Mouse (Mus musculus): ENCODE data around the gene Pla2g4e. TPM values are rescaled to one million over a fixed set of nuclear protein-coding genes. Genes with fewer than 3 reads are reported as not detected.
A peak's percentile ranks its signal among the peaks of the same experiment; 100 is the strongest.

Pla2g4e gene
- total and polyA plus RNA-seq, 2 experiments from 2014 or later: 1.6 to 2.9 TPM

- peaks cover 3% of the 10 kb centered on the region; the same call in 1 of the 2 replicates for H3K4me1 ChIP-seq (ENCODE audit: control insufficient read depth, insufficient read depth)
- 0 out of 2 replicates have a peak, but pooled peaks cover 8% of the 10 kb centered on the region for H3K27me3 ChIP-seq (ENCODE audit: control insufficient read depth, insufficient read depth, low read length)
- peak overlapping the region; percentile 30; the same call in 1 of the 2 replicates for H3K4me2 ChIP-seq (ENCODE audit: low read depth, low read length)
- no peak overlapping the region for H3K27ac ChIP-seq (ENCODE audit: low read depth)
- no peak overlapping the region for H3K9ac ChIP-seq (replicated peaks; ENCODE audit: low read depth, low read length)
- ATAC-seq (ENCODE audit: insufficient read depth, low read depth) (0 out of 2 replicates have a peak, but pooled peaks have one; percentile 39), DNase-seq (ENCODE audit: low spot score) (no peak)
- 3% methylated on average over 9 of the region's 9 CpGs for WGBS
- no peaks in the 10 kb centered on the region for H3K9me3 ChIP-seq (replicated peaks; ENCODE audit: control insufficient read depth, low read length)
- TF ChIP-seq EP300 (IDR thresholded peaks at IDR 0.05; ENCODE audit: low read depth) (no peak), CTCF (IDR thresholded peaks at IDR 0.05; ENCODE audit: low read depth) (peak; percentile 36)
- H3K4me3 ChIP-seq (ENCODE audit: low read depth, low read length): no peak overlapping the region
- no peaks in the 10 kb centered on the region for H3K36me3 ChIP-seq (replicated peaks; ENCODE audit: control insufficient read depth, insufficient read depth, low read length)
These were observed 23.5 kb upstream of the Pla2g4e start for GRCm38 (mm10) chr2:120268635-120269034.

DNA sequence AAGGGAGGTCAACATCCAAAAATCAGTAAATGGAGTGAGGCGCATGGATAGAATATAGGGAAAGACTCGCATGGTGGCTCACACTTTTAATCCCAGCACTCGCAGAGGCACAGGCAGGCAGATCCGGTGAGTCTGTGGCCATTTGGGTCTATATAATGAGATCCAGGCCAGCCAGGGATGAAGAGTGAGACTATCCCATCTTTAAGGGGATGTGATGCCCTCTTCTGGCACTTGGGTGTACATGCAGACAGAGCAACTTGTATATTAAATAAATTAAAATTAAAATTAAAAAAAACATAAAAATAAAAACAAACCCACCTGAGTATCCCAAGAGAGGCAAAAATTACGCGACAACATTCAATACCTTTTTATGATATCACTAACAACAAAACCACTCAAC lies 20.4 kb upstream of the Pla2g4e start:
- TF ChIP-seq CTCF (IDR thresholded peaks at IDR 0.05; ENCODE audit: low read depth) (peak; percentile 45), EP300 (IDR thresholded peaks at IDR 0.05; ENCODE audit: low read depth) (no peak)
- no peaks in the 10 kb centered on the region for H3K36me3 ChIP-seq (replicated peaks; ENCODE audit: control insufficient read depth, insufficient read depth, low read length)
- WGBS: 60% methylated on average over 6 of the region's 6 CpGs
- H3K4me3 ChIP-seq (ENCODE audit: low read depth, low read length): no peak overlapping the region
- H3K27me3 ChIP-seq (ENCODE audit: control insufficient read depth, insufficient read depth, low read length): 0 out of 2 replicates have a peak, but pooled peaks cover 8% of the 10 kb centered on the region
- H3K4me2 ChIP-seq (ENCODE audit: low read depth, low read length): no peak overlapping the region
- DNase-seq (ENCODE audit: low spot score) (no peak), ATAC-seq (ENCODE audit: insufficient read depth, low read depth) (no peak)
- H3K4me1 ChIP-seq (ENCODE audit: control insufficient read depth, insufficient read depth): peaks cover 3% of the 10 kb centered on the region; the same call in 1 of the 2 replicates
- H3K9ac ChIP-seq (replicated peaks; ENCODE audit: low read depth, low read length): no peak overlapping the region
- H3K9me3 ChIP-seq (replicated peaks; ENCODE audit: control insufficient read depth, low read length): no peaks in the 10 kb centered on the region
- H3K27ac ChIP-seq (ENCODE audit: low read depth): no peak overlapping the region

- no peak overlapping the region for H3K27ac ChIP-seq (ENCODE audit: low read depth)
- H3K4me3 ChIP-seq (ENCODE audit: low read depth, low read length): no peak overlapping the region
- no peaks in the 10 kb centered on the region for H3K9me3 ChIP-seq (replicated peaks; ENCODE audit: control insufficient read depth, low read length)
- ATAC-seq (ENCODE audit: insufficient read depth, low read depth): no peak
- H3K36me3 ChIP-seq (replicated peaks; ENCODE audit: control insufficient read depth, insufficient read depth, low read length): no peaks in the 10 kb centered on the region
- no peak overlapping the region for H3K4me2 ChIP-seq (ENCODE audit: low read depth, low read length)
- WGBS: 53% methylated on average over 10 of the region's 10 CpGs
- DNase-seq (ENCODE audit: low spot score): no peak
- TF ChIP-seq CTCF (IDR thresholded peaks at IDR 0.05; ENCODE audit: low read depth) (no peak), EP300 (IDR thresholded peaks at IDR 0.05; ENCODE audit: low read depth) (no peak)
- 0 out of 2 replicates have a peak, but pooled peaks cover 8% of the 10 kb centered on the region for H3K27me3 ChIP-seq (ENCODE audit: control insufficient read depth, insufficient read depth, low read length)
- no peak overlapping the region for H3K9ac ChIP-seq (replicated peaks; ENCODE audit: low read depth, low read length)
- H3K4me1 ChIP-seq (ENCODE audit: control insufficient read depth, insufficient read depth): peaks cover 3% of the 10 kb centered on the region; the same call in 1 of the 2 replicates
These were observed 19.7 kb upstream of the Pla2g4e start for GRCm38 (mm10) chr2:120264858-120265257.

DNA sequence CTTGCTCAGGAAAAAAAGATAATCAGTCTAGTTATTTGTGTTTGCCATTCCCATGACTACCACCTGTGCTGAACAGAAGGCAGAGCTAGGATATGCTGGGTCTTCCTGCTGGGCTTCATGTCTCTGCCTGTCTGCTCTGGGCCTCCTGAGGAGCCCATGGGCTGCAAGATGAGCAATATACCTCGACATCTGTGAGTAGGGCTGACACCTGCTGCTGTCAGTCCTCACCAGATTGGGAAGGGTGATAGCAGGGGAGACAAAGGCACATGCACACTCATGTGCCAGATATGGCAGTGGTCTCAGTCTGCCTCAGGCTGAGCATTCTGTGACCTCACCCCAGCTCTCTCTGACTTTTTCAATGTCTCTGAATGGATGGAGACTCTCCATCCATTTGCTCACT lies 17.7 kb upstream of the Pla2g4e start:
- Histone ChIP-seq H3K9ac (replicated peaks; ENCODE audit: low read depth, low read length) (no peak overlapping the region), H3K4me3 (ENCODE audit: low read depth, low read length) (no peak overlapping the region), H3K4me1 (ENCODE audit: control insufficient read depth, insufficient read depth) (no peaks in the 10 kb centered on the region), H3K4me2 (ENCODE audit: low read depth, low read length) (no peak overlapping the region), H3K36me3 (replicated peaks; ENCODE audit: control insufficient read depth, insufficient read depth, low read length) (no peaks in the 10 kb centered on the region), H3K9me3 (replicated peaks; ENCODE audit: control insufficient read depth, low read length) (no peaks in the 10 kb centered on the region), H3K27ac (ENCODE audit: low read depth) (no peak overlapping the region), H3K27me3 (ENCODE audit: control insufficient read depth, insufficient read depth, low read length) (0 out of 2 replicates have a peak, but pooled peaks cover 8% of the 10 kb centered on the region)
- no peak for TF ChIP-seq EP300 (IDR thresholded peaks at IDR 0.05; ENCODE audit: low read depth)
- TF ChIP-seq CTCF (IDR thresholded peaks at IDR 0.05; ENCODE audit: low read depth): no peak
- DNase-seq (ENCODE audit: low spot score) (no peak), ATAC-seq (ENCODE audit: insufficient read depth, low read depth) (no peak)
- 15% methylated on average over 1 of the region's 1 CpGs for WGBS

- no peak overlapping the region for H3K4me3 ChIP-seq (ENCODE audit: low read depth, low read length)
- no peak overlapping the region for H3K9ac ChIP-seq (replicated peaks; ENCODE audit: low read depth, low read length)
- H3K27me3 ChIP-seq (ENCODE audit: control insufficient read depth, insufficient read depth, low read length): 0 out of 2 replicates have a peak, but pooled peaks cover 3% of the 10 kb centered on the region
- no peak for ATAC-seq (ENCODE audit: insufficient read depth, low read depth)
- DNase-seq (ENCODE audit: low spot score): no peak
- H3K9me3 ChIP-seq (replicated peaks; ENCODE audit: control insufficient read depth, low read length): no peaks in the 10 kb centered on the region; the same call in 1 of the 2 replicates
- H3K4me1 ChIP-seq (ENCODE audit: control insufficient read depth, insufficient read depth): no peaks in the 10 kb centered on the region
- 69% methylated on average over 3 of the region's 3 CpGs for WGBS
- no peak overlapping the region for H3K4me2 ChIP-seq (ENCODE audit: low read depth, low read length)
- no peak for TF ChIP-seq CTCF (IDR thresholded peaks at IDR 0.05; ENCODE audit: low read depth)
- no peak for TF ChIP-seq EP300 (IDR thresholded peaks at IDR 0.05; ENCODE audit: low read depth)
- no peak overlapping the region for H3K27ac ChIP-seq (ENCODE audit: low read depth)
- no peaks in the 10 kb centered on the region for H3K36me3 ChIP-seq (replicated peaks; ENCODE audit: control insufficient read depth, insufficient read depth, low read length)
These were observed 16.2 kb upstream of the Pla2g4e start for GRCm38 (mm10) chr2:120261346-120261745.

DNA sequence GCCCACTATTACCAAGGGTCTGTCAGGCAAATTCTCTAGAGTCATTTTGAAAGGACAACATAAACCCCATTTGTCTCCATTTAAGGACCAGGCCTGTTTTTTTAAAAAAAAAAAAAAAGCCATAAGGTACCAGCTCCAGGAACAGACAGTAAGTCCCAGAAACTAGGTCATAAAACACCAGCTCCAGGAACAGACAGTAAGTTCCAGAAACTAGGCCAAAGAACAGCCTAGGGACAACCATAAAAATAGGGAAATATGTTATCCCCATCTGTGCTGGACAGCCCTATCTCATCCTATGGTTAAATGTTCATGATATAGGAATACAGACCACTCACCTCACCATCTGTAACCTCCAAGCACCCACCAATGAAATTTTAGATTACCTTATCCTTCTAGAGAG lies 11.1 kb upstream of the Pla2g4e start:
- no peak for DNase-seq (ENCODE audit: low spot score)
- TF ChIP-seq CTCF (IDR thresholded peaks at IDR 0.05; ENCODE audit: low read depth) (no peak), EP300 (IDR thresholded peaks at IDR 0.05; ENCODE audit: low read depth) (no peak)
- H3K27ac ChIP-seq (ENCODE audit: low read depth): no peak overlapping the region
- no peaks in the 10 kb centered on the region for H3K36me3 ChIP-seq (replicated peaks; ENCODE audit: control insufficient read depth, insufficient read depth, low read length)
- no peak overlapping the region for H3K4me3 ChIP-seq (ENCODE audit: low read depth, low read length)
- H3K27me3 ChIP-seq (ENCODE audit: control insufficient read depth, insufficient read depth, low read length): no peaks in the 10 kb centered on the region
- H3K4me1 ChIP-seq (ENCODE audit: control insufficient read depth, insufficient read depth): no peaks in the 10 kb centered on the region
- ATAC-seq (ENCODE audit: insufficient read depth, low read depth): no peak
- H3K9me3 ChIP-seq (replicated peaks; ENCODE audit: control insufficient read depth, low read length): no peaks in the 10 kb centered on the region; the same call in 1 of the 2 replicates
- no peak overlapping the region for H3K4me2 ChIP-seq (ENCODE audit: low read depth, low read length)
- H3K9ac ChIP-seq (replicated peaks; ENCODE audit: low read depth, low read length): no peak overlapping the region
